Mouse (Mus musculus): ENCODE measurements around the gene Acsl1.

DNA sequence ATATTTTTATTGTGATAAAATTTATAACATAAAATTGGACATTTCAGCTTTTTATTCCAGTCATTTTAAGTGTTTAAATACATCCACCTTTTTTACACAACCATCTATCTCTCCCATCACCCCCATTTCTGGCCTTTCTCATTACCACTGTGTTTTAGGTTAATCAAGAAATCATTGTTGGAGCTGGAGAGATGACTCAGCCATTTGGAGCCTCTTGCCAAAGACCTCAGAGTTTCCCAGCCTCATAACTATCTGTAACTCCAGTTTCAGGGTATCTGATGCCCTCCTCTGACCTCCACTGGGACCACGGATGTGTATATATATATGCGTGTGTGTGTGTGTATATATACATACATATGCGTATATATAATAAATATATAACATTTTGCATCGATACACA, 80.2 kb downstream of the Acsl1 start:
- no peak for TF ChIP-seq POLR2A (IDR thresholded peaks at IDR 0.05; ENCODE audit: low read depth, low read length)
- TF ChIP-seq CTCF (IDR thresholded peaks at IDR 0.05; ENCODE audit: extremely low read depth, insufficient read depth, insufficient read length, insufficient replicate concordance), result no peak

Measured in spleen, adult 2 months (tissue).